Mouse (Mus musculus): Measurements from ENCODE around the gene Tmem107. TPM values are rescaled to one million over a fixed set of nuclear protein-coding genes. Genes with fewer than 3 reads are reported as not detected.
A peak's percentile ranks its signal among the peaks of the same experiment; 100 is the strongest.

Tmem107 gene
- 28.4 and 31.3 TPM in 2 replicates for polyA plus RNA-seq (2015; fragmentation: Nextera tagmentation; extraction: Ambion mirVana)

- Histone ChIP-seq H3K27me3 (replicated peaks) (no peaks in the 10 kb centered on the region), H3K4me1 (peaks cover 56% of the 10 kb centered on the region), H3K36me3 (no peaks in the 10 kb centered on the region), H3K9me3 (no peaks in the 10 kb centered on the region), H3K4me3 (peak within 1 kb of the TSS; percentile 69), H3K27ac (replicated peaks) (peak within 1 kb of the TSS; percentile 92), H3K9ac (peak within 1 kb of the TSS; percentile 92), H3K4me2 (peak within 1 kb of the TSS; percentile 81)
- WGBS, result under 1% methylated on average over 47 of the region's 47 CpGs
- peak; percentile 80 for ATAC-seq (ENCODE audit: extremely low read depth, insufficient number of reproducible peaks, low FRiP score, low TSS enrichment)
Measured at GRCm38 (mm10) chr11:69070590-69071222, at the start of gene Tmem107. TSS of gene Tmem107 (plus strand) at chr11:69070806.

- H3K9me3 ChIP-seq, result no peaks in the 10 kb centered on the region
- H3K4me3 ChIP-seq, result no peak overlapping the region
- no peak overlapping the region for H3K9ac ChIP-seq
- H3K4me2 ChIP-seq, result no peak overlapping the region
- ATAC-seq (ENCODE audit: extremely low read depth, insufficient number of reproducible peaks, low FRiP score, low TSS enrichment), result no peak
- no peaks in the 10 kb centered on the region for H3K4me1 ChIP-seq
- H3K27ac ChIP-seq (replicated peaks), result no peak overlapping the region
- H3K27me3 ChIP-seq (replicated peaks), result no peaks in the 10 kb centered on the region
- WGBS, result 90% methylated on average over 3 of the region's 3 CpGs
- H3K36me3 ChIP-seq, result peaks cover 100% of the 10 kb centered on the region
Measured at GRCm38 (mm10) chr11:69026562-69026961, 44.0 kb upstream of the Tmem107 start.

- H3K27ac ChIP-seq (replicated peaks), result no peak overlapping the region
- H3K9ac ChIP-seq, result no peak overlapping the region
- no peaks in the 10 kb centered on the region for H3K4me1 ChIP-seq
- H3K9me3 ChIP-seq, result no peaks in the 10 kb centered on the region
- no peaks in the 10 kb centered on the region for H3K27me3 ChIP-seq (replicated peaks)
- H3K36me3 ChIP-seq, result peaks cover 100% of the 10 kb centered on the region
- no peak overlapping the region for H3K4me3 ChIP-seq
- no peak overlapping the region for H3K4me2 ChIP-seq
- WGBS, result 83% methylated on average over 2 of the region's 2 CpGs
- ATAC-seq (ENCODE audit: extremely low read depth, insufficient number of reproducible peaks, low FRiP score, low TSS enrichment), result no peak
Measured at GRCm38 (mm10) chr11:69028805-69029204, 41.8 kb upstream of the Tmem107 start.

GRCm38 (mm10) chr11:69033552-69033951, 37.1 kb upstream of the Tmem107 start:
- no peak overlapping the region for H3K27ac ChIP-seq (replicated peaks)
- WGBS, result 70% methylated on average over 9 of the region's 9 CpGs
- peaks cover 77% of the 10 kb centered on the region for H3K36me3 ChIP-seq

GRCm38 (mm10) chr11:69034585-69034984, 36.0 kb upstream of the Tmem107 start:
- WGBS, result 89% methylated on average over 3 of the region's 3 CpGs
- H3K36me3 ChIP-seq, result peaks cover 67% of the 10 kb centered on the region
- H3K4me2 ChIP-seq, result no peak overlapping the region
- ATAC-seq (ENCODE audit: extremely low read depth, insufficient number of reproducible peaks, low FRiP score, low TSS enrichment), result no peak
- H3K9me3 ChIP-seq, result no peaks in the 10 kb centered on the region
- peaks cover 32% of the 10 kb centered on the region for H3K4me1 ChIP-seq
- H3K9ac ChIP-seq, result no peak overlapping the region
- H3K27ac ChIP-seq (replicated peaks), result no peak overlapping the region
- no peak overlapping the region for H3K4me3 ChIP-seq
- no peaks in the 10 kb centered on the region for H3K27me3 ChIP-seq (replicated peaks)

More at GRCm38 (mm10) chr11:69033552-69033951, 37.1 kb upstream of the Tmem107 start:
- Histone ChIP-seq H3K4me3 (no peak overlapping the region), H3K4me1 (peaks cover 22% of the 10 kb centered on the region), H3K9me3 (no peaks in the 10 kb centered on the region), H3K4me2 (no peak overlapping the region), H3K27me3 (replicated peaks) (no peaks in the 10 kb centered on the region), H3K9ac (no peak overlapping the region)
- no peak for ATAC-seq (ENCODE audit: extremely low read depth, insufficient number of reproducible peaks, low FRiP score, low TSS enrichment)

- no peak for ATAC-seq (ENCODE audit: extremely low read depth, insufficient number of reproducible peaks, low FRiP score, low TSS enrichment)
- peaks cover 32% of the 10 kb centered on the region for H3K4me1 ChIP-seq
- H3K4me3 ChIP-seq, result peak overlapping the region; percentile 85
- H3K9ac ChIP-seq, result peak overlapping the region; percentile 52; the same call in 1 of the 2 replicates
- peak overlapping the region; percentile 79 for H3K4me2 ChIP-seq
- peaks cover 59% of the 10 kb centered on the region for H3K36me3 ChIP-seq
- H3K27me3 ChIP-seq (replicated peaks), result no peaks in the 10 kb centered on the region
- H3K9me3 ChIP-seq, result no peaks in the 10 kb centered on the region
- 79% methylated on average over 9 of the region's 9 CpGs for WGBS
- peak overlapping the region; percentile 71 for H3K27ac ChIP-seq (replicated peaks)
Measured at GRCm38 (mm10) chr11:69035411-69035810, 35.2 kb upstream of the Tmem107 start.

- no peak for ATAC-seq (ENCODE audit: extremely low read depth, insufficient number of reproducible peaks, low FRiP score, low TSS enrichment)
- no peaks in the 10 kb centered on the region for H3K27me3 ChIP-seq (replicated peaks)
- no peaks in the 10 kb centered on the region for H3K9me3 ChIP-seq
- H3K9ac ChIP-seq, result peak overlapping the region; percentile 88; the same call in 1 of the 2 replicates
- H3K4me2 ChIP-seq, result peak overlapping the region; percentile 79
- peaks cover 32% of the 10 kb centered on the region for H3K4me1 ChIP-seq
- H3K4me3 ChIP-seq, result peak overlapping the region; percentile 85
- H3K36me3 ChIP-seq, result peaks cover 55% of the 10 kb centered on the region
- H3K27ac ChIP-seq (replicated peaks), result peak overlapping the region; percentile 71
- WGBS, result 6% methylated on average over 8 of the region's 8 CpGs
Measured at GRCm38 (mm10) chr11:69035849-69036248, 34.8 kb upstream of the Tmem107 start.

GRCm38 (mm10) chr11:69036486-69037230, 33.9 kb upstream of the Tmem107 start:
- H3K27ac ChIP-seq (replicated peaks), result peak overlapping the region; percentile 85
- peak overlapping the region; percentile 85 for H3K4me3 ChIP-seq
- H3K4me1 ChIP-seq, result peaks cover 32% of the 10 kb centered on the region
- H3K9me3 ChIP-seq, result no peaks in the 10 kb centered on the region
- 10% methylated on average over 20 of the region's 20 CpGs for WGBS
- H3K9ac ChIP-seq, result peak overlapping the region; percentile 88
- H3K36me3 ChIP-seq, result peaks cover 46% of the 10 kb centered on the region
- ATAC-seq (ENCODE audit: extremely low read depth, insufficient number of reproducible peaks, low FRiP score, low TSS enrichment), result no peak
- no peaks in the 10 kb centered on the region for H3K27me3 ChIP-seq (replicated peaks)
- peak overlapping the region; percentile 79 for H3K4me2 ChIP-seq

- Histone ChIP-seq H3K27me3 (replicated peaks) (no peaks in the 10 kb centered on the region), H3K36me3 (peaks cover 39% of the 10 kb centered on the region), H3K9me3 (no peaks in the 10 kb centered on the region), H3K9ac (peak overlapping the region; percentile 88), H3K27ac (replicated peaks) (peak overlapping the region; percentile 85), H3K4me3 (peak overlapping the region; percentile 85), H3K4me2 (peak overlapping the region; percentile 79), H3K4me1 (peaks cover 32% of the 10 kb centered on the region)
- ATAC-seq (ENCODE audit: extremely low read depth, insufficient number of reproducible peaks, low FRiP score, low TSS enrichment), result 0 out of 2 replicates have a peak, but pooled peaks have one; percentile 29
- WGBS, result under 1% methylated on average over 34 of the region's 34 CpGs
Measured at GRCm38 (mm10) chr11:69037231-69038061, 33.2 kb upstream of the Tmem107 start.

GRCm38 (mm10) chr11:69038173-69038572, 32.4 kb upstream of the Tmem107 start:
- 75% methylated on average over 5 of the region's 5 CpGs for WGBS
- Histone ChIP-seq H3K4me3 (peak overlapping the region; percentile 85), H3K4me1 (peaks cover 32% of the 10 kb centered on the region), H3K4me2 (peak overlapping the region; percentile 70; the same call in 1 of the 2 replicates), H3K36me3 (peaks cover 31% of the 10 kb centered on the region), H3K27me3 (replicated peaks) (no peaks in the 10 kb centered on the region), H3K9me3 (no peaks in the 10 kb centered on the region), H3K27ac (replicated peaks) (no peak overlapping the region), H3K9ac (no peak overlapping the region)
- ATAC-seq (ENCODE audit: extremely low read depth, insufficient number of reproducible peaks, low FRiP score, low TSS enrichment), result no peak
